Comparison of ENCODE assay signal across 19 mouse cellular contexts in the genomic region with DNA sequence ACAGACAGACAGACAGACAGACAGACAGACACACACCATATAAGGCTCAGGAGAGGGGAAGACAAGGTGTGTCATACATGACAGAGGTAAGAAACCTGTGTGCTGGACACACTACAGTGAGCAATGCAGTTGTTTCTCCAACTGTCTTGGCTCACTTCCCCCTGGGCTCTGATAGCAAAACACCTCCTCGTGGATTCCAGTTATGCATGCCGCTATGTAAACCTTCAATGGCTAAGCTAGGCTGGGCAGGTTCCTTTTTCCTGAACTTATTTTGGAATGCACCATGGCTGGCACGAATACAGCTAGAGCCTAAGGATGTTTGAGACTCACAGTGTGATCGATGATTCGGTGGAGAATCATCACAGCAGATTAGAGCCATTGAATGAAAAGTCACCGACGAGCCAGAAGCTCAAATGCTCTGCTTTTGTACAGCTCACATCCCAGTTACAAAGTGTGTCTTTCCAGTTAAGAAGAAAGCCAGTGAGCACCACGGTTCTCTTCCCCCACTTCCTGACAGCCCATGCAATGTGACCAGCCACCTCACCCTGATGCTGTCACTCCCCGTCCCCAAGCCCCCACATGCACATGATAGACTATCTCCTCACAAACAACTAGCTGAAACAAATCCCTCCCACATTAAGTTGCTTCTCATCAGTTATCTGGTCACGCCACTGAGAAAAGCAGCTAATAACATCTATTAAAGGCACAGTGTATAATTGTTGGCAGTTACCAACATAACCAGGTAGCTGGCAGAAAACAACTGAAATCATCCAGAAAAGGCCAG. TPM values are rescaled to one million over a fixed set of nuclear protein-coding genes. Genes with fewer than 3 reads are reported as not detected.
"Had no signal": no experiment of that assay in that cellular context is flagged by ENCODE, and none has a peak within 500 bp of the region (broad histone marks: within the 10 kb centered on the region; RNA-seq: fewer than 3 reads in every experiment).

No protein-coding gene starts in this region.

- ATAC-seq: liver, embryonic 12.5 days; midbrain, embryonic 15.5 days had no signal

- H3K9me3 ChIP-seq: limb, embryonic 15.5 days; liver, embryonic 12.5 days; megakaryocyte, embryonic 14.5 days; midbrain, embryonic 15.5 days; neural tube, embryonic 13.5 days had no signal

- DNase-seq: kidney, postnatal 25 days; layer of hippocampus, adult 9-11 months; layer of hippocampus, postnatal 36 days; lung, embryonic 14.5 days; lung, postnatal 10 days; lung, postnatal 4 days; retina, postnatal 1 day; right cerebral cortex, postnatal 4 days; spleen, adult 18-20 months; thymus, postnatal 36 days had no signal

- H3K4me3 ChIP-seq: limb, embryonic 15.5 days; liver, embryonic 12.5 days; megakaryocyte, embryonic 14.5 days; midbrain, embryonic 15.5 days; neural tube, embryonic 13.5 days had no signal

- H3K36me3 ChIP-seq: limb, embryonic 15.5 days; liver, embryonic 12.5 days; midbrain, embryonic 15.5 days; neural tube, embryonic 13.5 days had no signal

- H3K9ac ChIP-seq: limb, embryonic 15.5 days; liver, embryonic 12.5 days; lung, embryonic 14.5 days; midbrain, embryonic 15.5 days; neural tube, embryonic 13.5 days had no signal

- H3K4me2 ChIP-seq: limb, embryonic 15.5 days; liver, embryonic 12.5 days; lung, embryonic 14.5 days; midbrain, embryonic 11.5 days; midbrain, embryonic 15.5 days; neural tube, embryonic 13.5 days had no signal

- H3K4me1 ChIP-seq: limb, embryonic 15.5 days; megakaryocyte, embryonic 14.5 days; midbrain, embryonic 15.5 days; neural tube, embryonic 13.5 days had no signal

- H3K27ac ChIP-seq: limb, embryonic 15.5 days; liver, embryonic 12.5 days; midbrain, embryonic 15.5 days; neural tube, embryonic 13.5 days had no signal

- H3K27me3 ChIP-seq: limb, embryonic 15.5 days; midbrain, embryonic 15.5 days; neural tube, embryonic 13.5 days had no signal

RNA-seq across cellular contexts. Expression of a gene that starts 21.6 kb away (rescaled TPM):
- polyA plus RNA-seq: kidney, embryonic 14.5 days; limb, embryonic 11.5 days; limb, embryonic 15.5 days; liver, embryonic 12.5 days; lung, embryonic 14.5 days; midbrain, embryonic 11.5 days; midbrain, embryonic 15.5 days; neural tube, embryonic 13.5 days; stomach, embryonic 14.5 days had no signal

RNA-seq across cellular contexts. Expression of a gene that starts 57.0 kb away (rescaled TPM):
- polyA plus RNA-seq: neural tube, embryonic 13.5 days had no signal
